Mouse (Mus musculus) MEL (cell line): Measurements from ENCODE around the gene St7.

Source experiments
- BHLHE40 ChIP-seq: IDR thresholded peaks from 2 replicates; pipeline ENCODE4 v1.6.1; 2012; ENCODE audit warnings: low read depth, mild to moderate bottlenecking, inconsistent platforms, low read length, improper control_type of control experiment, borderline replicate concordance
- CTCF ChIP-seq, 3 experiments: IDR thresholded peaks in 2 of 3; conservative IDR thresholded peaks in 1 of 3; 2 replicates each; pipeline ENCODE4 v1.5.1; 2011 to 2012; ENCODE audit warnings: low read length in 3 of 3, low read depth in 2 of 3, mild to moderate bottlenecking in 2 of 3, improper control_type of control experiment in 1 of 3, inconsistent platforms in 1 of 3, mixed read lengths in 1 of 3, moderate library complexity in 1 of 3; ENCODE audit not compliant: control insufficient read depth in 1 of 3, insufficient read depth in 1 of 3, poor library complexity in 1 of 3, severe bottlenecking in 1 of 3
- EP300 ChIP-seq, 2 experiments: IDR thresholded peaks; 2 replicates each; pipeline ENCODE4 v1.6.1; 2011; ENCODE audit warnings: improper control_type of control experiment in 2 of 2, low read length in 2 of 2, low read depth in 1 of 2, mild to moderate bottlenecking in 1 of 2
- GATA1 ChIP-seq: IDR thresholded peaks from 2 replicates; pipeline ENCODE4 v1.6.1; 2011; ENCODE audit warnings: low read depth, low read length, improper control_type of control experiment
- JUND ChIP-seq: IDR thresholded peaks from 2 replicates; pipeline ENCODE4 v1.6.1; 2011; ENCODE audit warnings: low read depth, mild to moderate bottlenecking, improper control_type of control experiment, low read length
- MAFK ChIP-seq: IDR thresholded peaks from 2 replicates; pipeline ENCODE4 v1.6.1; 2011; ENCODE audit warnings: low read depth, mild to moderate bottlenecking, low read length, improper control_type of control experiment, borderline replicate concordance
- MAX ChIP-seq: IDR thresholded peaks from 2 replicates; pipeline ENCODE4 v1.6.1; 2011; ENCODE audit warnings: low read length, improper control_type of control experiment
- MYC ChIP-seq: IDR thresholded peaks from 2 replicates; pipeline ENCODE4 v1.6.1; 2011; ENCODE audit warnings: low read depth, mild to moderate bottlenecking, low read length, improper control_type of control experiment, moderate library complexity
- NRF1 ChIP-seq: IDR thresholded peaks from 2 replicates; pipeline ENCODE4 v1.6.1; 2014; ENCODE audit warnings: low read depth, mild to moderate bottlenecking, inconsistent platforms, low read length, improper control_type of control experiment, moderate library complexity; ENCODE audit not compliant: poor library complexity, insufficient read depth, severe bottlenecking
- POLR2A ChIP-seq, 2 experiments: IDR thresholded peaks; 2 replicates each; pipeline ENCODE4 v1.6.1; 2011 to 2012; ENCODE audit warnings: low read length in 2 of 2, mild to moderate bottlenecking in 2 of 2, control low read depth in 1 of 2, improper control_type of control experiment in 1 of 2, low read depth in 1 of 2, moderate library complexity in 1 of 2; ENCODE audit not compliant: control insufficient read depth in 1 of 2, insufficient read depth in 1 of 2, poor library complexity in 1 of 2
- TCF12 ChIP-seq: IDR thresholded peaks from 2 replicates; pipeline ENCODE4 v1.6.1; 2014; ENCODE audit warnings: low read depth, mild to moderate bottlenecking, inconsistent platforms, low read length, improper control_type of control experiment, moderate library complexity
- USF1 ChIP-seq: IDR thresholded peaks from 2 replicates; pipeline ENCODE4 v1.6.1; 2014; ENCODE audit warnings: low read depth, mild to moderate bottlenecking, inconsistent platforms, low read length, improper control_type of control experiment, moderate library complexity
- ZKSCAN1 ChIP-seq: IDR thresholded peaks from 2 replicates; pipeline ENCODE4 v1.6.1; 2012; ENCODE audit warnings: low read depth, mild to moderate bottlenecking, inconsistent platforms, low read length, improper control_type of control experiment, moderate library complexity

- no peak for TF ChIP-seq CTCF (IDR thresholded peaks at IDR 0.05 in 2 of 3, conservative IDR thresholded peaks at IDR 0.05 in 1 of 3; ENCODE audit: control insufficient read depth in 1 of 3, insufficient read depth in 1 of 3, low read depth in 2 of 3, low read length in 3 of 3, poor library complexity in 1 of 3, severe bottlenecking in 1 of 3)
- TF ChIP-seq GATA1, result no peak
- TF ChIP-seq EP300 (IDR thresholded peaks at IDR 0.05; ENCODE audit: low read depth in 1 of 2, low read length in 2 of 2), result no peak
- TF ChIP-seq BHLHE40, result no peak
- no peak for TF ChIP-seq ZKSCAN1
- TF ChIP-seq POLR2A (IDR thresholded peaks at IDR 0.05; ENCODE audit: control insufficient read depth in 1 of 2, insufficient read depth in 1 of 2, low read depth in 1 of 2, low read length in 2 of 2, poor library complexity in 1 of 2), result no peak
- TF ChIP-seq MAX, result no peak
- TF ChIP-seq JUND, result no peak
- no peak for TF ChIP-seq MAFK
- TF ChIP-seq TCF12, result no peak
- no peak for TF ChIP-seq NRF1
- TF ChIP-seq MYC, result no peak
- no peak for TF ChIP-seq USF1
These were observed 275.9 kb downstream of the St7 start for GRCm38 (mm10) chr6:17968467-17969144.
